Mouse (Mus musculus) heart, adult 2 months (tissue): ENCODE measurements around the gene Gnptg. TPM values are rescaled to one million over a fixed set of nuclear protein-coding genes. Genes with fewer than 3 reads are reported as not detected.

Source experiments
- DNase-seq, 2 experiments: peaks; one replicate each; pipeline ENCODE4 v3.0.0; 2021
- H3K27ac ChIP-seq: fragments of 200-600 bp; 2 replicates; pipeline ENCODE4 v1.8.1; 2022
- H3K27me3 ChIP-seq: fragments of 200-500 bp; 2 replicates; pipeline ENCODE4 v1.6.1; 2012; ENCODE audit warnings: mild to moderate bottlenecking, low read length, inconsistent platforms, mixed read lengths; ENCODE audit not compliant: control insufficient read depth, insufficient read depth
- H3K36me3 ChIP-seq: fragments of 200-500 bp; 2 replicates; pipeline ENCODE4 v1.6.1; 2012; ENCODE audit warnings: low read length, inconsistent platforms; ENCODE audit not compliant: control insufficient read depth, insufficient read depth
- H3K4me1 ChIP-seq: fragments of 200-500 bp; 2 replicates; pipeline ENCODE4 v1.6.1; 2011; ENCODE audit warnings: low read length; ENCODE audit not compliant: control insufficient read depth, insufficient read depth
- H3K4me3 ChIP-seq: fragments of 200-600 bp; 2 replicates; pipeline ENCODE4 v1.8.1; 2022
- H3K79me2 ChIP-seq: fragments of 200-500 bp; replicated peaks from 2 replicates; pipeline ENCODE4 v1.6.1; 2012; ENCODE audit warnings: mild to moderate bottlenecking, inconsistent platforms, low read length, moderate library complexity, mixed read lengths; ENCODE audit not compliant: control insufficient read depth, insufficient read depth
- H3K9ac ChIP-seq: fragments of 200-500 bp; 2 replicates; pipeline ENCODE4 v1.6.1; 2012; ENCODE audit warnings: low read depth, mild to moderate bottlenecking, control low read depth, inconsistent platforms, low read length, mixed read lengths
- CTCF ChIP-seq: fragments of 200-600 bp; IDR thresholded peaks from 2 replicates; pipeline ENCODE4 v1.8.1; 2022; ENCODE audit warnings: antibody characterized with exemption, mild to moderate bottlenecking, moderate library complexity
- EP300 ChIP-seq: fragments of 200-500 bp; IDR thresholded peaks from 2 replicates; pipeline ENCODE4 v1.6.1; 2011; ENCODE audit warnings: low read depth, low read length, control low read depth; ENCODE audit not compliant: insufficient read depth
- POLR2A ChIP-seq: fragments of 200-500 bp; IDR thresholded peaks from 2 replicates; pipeline ENCODE4 v1.6.1; 2011; ENCODE audit warnings: mild to moderate bottlenecking, low read depth, low read length, control low read depth; ENCODE audit not compliant: insufficient read depth
- WGBS: fragments of 180-500 bp; shearing (Covaris S2); methylation state at CpG from one replicate; pipeline ENCODE4 v1.1.7; 2018; 5-methylcytosine and 5-hydroxymethylcytosine counted together
- intact Hi-C: fragments of 180-260 bp; cut with DNase I; formaldehyde crosslinking; loops from one replicate; pipeline ENCODE4 v1.15.1; 2025
- polyA plus RNA-seq: library from polyadenylated mRNA; depleted of rRNA; stranded (reverse); fragments of >200 nt; gene quantifications from 2 replicates; pipeline ENCODE4 v1.2.3, GENCODE M21; 2012
- total RNA-seq, 2 experiments: library from RNA; stranded (reverse); gene quantifications; 2 replicates each; pipeline ENCODE4 v1.2.3; 2021

The Gnptg gene
- total and polyA plus RNA-seq, 3 experiments = 13.6 to 18.0 (median 16.1) TPM

DNA sequence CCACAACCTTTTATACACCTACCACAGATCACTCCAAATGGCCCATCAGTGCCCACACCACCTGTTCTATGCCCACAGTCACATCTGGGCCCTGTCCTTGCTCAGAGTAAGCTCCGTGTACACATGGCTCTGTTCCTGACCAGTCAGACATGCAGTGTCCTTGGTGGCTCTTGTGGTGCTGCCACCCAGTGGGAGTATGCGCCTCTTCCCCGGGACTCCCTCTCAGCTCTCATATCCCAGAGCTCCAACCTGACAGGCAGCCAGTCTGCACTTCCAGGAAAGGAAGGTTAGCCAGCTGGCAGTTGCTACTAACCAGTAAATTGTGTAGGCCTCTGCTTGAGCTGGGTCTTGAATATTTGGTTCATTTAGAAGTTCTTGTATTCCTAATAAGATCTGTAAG, 24.5 kb upstream of the Gnptg start:
- WGBS = 36% methylated on average over 3 of the region's 3 CpGs
- Histone ChIP-seq H3K4me3 (no peak overlapping the region), H3K36me3 (peaks cover 3% of the 10 kb centered on the region), H3K9ac (no peak overlapping the region), H3K4me1 (no peaks in the 10 kb centered on the region), H3K27ac (no peak overlapping the region), H3K79me2 (no peaks in the 10 kb centered on the region; the same call in 1 of the 2 replicates), H3K27me3 (no peaks in the 10 kb centered on the region)
- DNase-seq = peak; percentile 53 to 71
- intact Hi-C loops = no loop called here
- no peak for TF ChIP-seq POLR2A
- TF ChIP-seq CTCF = peak; percentile 69

DNA sequence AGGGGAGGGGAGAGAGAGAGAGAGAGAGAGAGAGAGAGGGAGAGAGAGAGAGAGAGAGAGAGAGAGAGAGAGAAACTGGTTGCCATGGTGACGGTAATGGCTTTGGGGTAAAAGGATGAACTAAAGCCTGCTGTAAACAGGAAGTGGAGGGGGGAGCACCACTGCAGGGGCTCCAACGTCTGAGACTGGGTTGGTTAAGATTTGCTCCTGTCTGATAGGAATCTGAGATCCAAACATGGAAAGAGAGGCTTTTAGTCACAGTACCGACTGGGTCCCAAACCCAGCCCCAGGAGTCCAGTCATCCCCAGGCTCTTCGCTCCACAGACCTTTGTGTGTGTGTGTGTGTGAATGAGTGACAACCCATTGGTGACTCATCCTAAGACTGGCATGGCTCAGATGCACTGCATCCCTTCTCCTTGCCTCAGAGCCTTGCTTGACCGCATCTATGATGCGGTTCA, 17.9 kb upstream of the Gnptg start:
- no peaks in the 10 kb centered on the region for H3K36me3 ChIP-seq

DNA sequence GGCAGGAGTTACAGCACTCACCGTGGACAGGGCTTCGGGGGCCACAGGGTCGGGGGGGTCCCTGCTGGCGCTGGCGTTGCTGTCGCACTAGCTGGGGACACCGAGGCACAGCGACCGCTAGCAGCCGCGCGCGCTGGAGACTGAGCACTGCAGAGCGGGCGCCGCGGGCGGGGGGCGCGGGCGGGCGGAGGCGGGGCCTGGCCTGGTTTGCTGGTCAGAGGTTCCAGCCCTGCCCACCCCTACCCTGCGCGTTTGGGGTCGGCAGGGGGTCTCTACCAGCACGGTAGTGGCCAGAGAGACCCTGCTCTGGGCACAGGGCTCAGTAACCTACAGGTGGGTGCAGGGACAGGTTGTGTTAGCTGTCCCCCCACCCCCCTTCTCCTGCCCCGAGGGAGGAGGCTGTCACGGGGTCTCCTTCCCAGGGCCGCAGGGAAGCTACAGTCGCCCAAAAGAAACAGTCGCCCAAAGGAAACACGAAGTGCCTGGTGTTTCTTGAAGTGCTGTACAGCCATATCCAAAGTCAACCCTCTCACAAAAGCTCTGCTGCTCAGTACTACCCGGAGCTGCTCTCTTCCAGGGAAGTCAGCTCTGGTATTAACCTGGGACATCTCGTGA, 16.3 kb upstream of the Gnptg start, which contains the start of gene Baiap3:
Gene Baiap3, minus strand, starts transcription at position 225 of the 615 bp plus-strand sequence.
- H3K27me3 ChIP-seq = peaks cover 7% of the 10 kb centered on the region; the same call in 1 of the 2 replicates
- no peaks in the 10 kb centered on the region for H3K79me2 ChIP-seq
- intact Hi-C loops = no loop called here
- H3K27ac ChIP-seq = no peak within 1 kb of the TSS
- H3K9ac ChIP-seq = no peak within 1 kb of the TSS
- DNase-seq = peak in 1 of 2 experiments; percentile 23
- H3K36me3 ChIP-seq = no peaks in the 10 kb centered on the region
- 5% methylated on average over 35 of the region's 35 CpGs for WGBS
- no peaks in the 10 kb centered on the region for H3K4me1 ChIP-seq
- no peak within 1 kb of the TSS for H3K4me3 ChIP-seq
- TF ChIP-seq POLR2A (no peak), CTCF (no peak), EP300 (no peak)

More for the DNA sequence above, 17.9 kb upstream of the Gnptg start:
- Histone ChIP-seq H3K79me2 (no peaks in the 10 kb centered on the region), H3K27me3 (peaks cover 7% of the 10 kb centered on the region; the same call in 1 of the 2 replicates), H3K9ac (no peak overlapping the region), H3K4me1 (no peaks in the 10 kb centered on the region), H3K4me3 (no peak overlapping the region), H3K27ac (no peak overlapping the region)
- intact Hi-C loops = no loop called here
- no peak for TF ChIP-seq CTCF
- no peak for TF ChIP-seq POLR2A
- TF ChIP-seq EP300 = no peak
- no peak for DNase-seq
- WGBS = 49% methylated on average over 6 of the region's 6 CpGs

DNA sequence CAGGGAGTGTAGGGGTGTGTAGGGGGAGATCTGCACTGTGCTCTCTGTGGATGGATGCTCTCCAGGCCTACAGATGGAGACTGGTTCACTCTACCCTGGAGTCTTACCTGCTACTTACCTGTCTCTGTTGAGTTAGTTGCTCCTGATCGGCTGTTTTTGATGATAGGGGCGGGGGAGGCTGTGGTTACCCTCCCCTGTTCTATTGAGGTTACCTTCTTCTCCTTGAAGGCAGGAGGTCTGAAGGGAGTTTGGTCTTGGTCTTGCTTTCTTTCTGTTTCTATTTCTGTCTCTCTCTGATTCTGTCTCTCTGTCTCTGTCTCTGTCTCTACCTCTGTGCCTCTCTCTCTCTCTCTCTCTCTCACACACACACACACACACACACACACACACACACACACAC, 15.2 kb upstream of the Gnptg start:
- Histone ChIP-seq H3K27ac (no peak overlapping the region), H3K4me1 (no peaks in the 10 kb centered on the region), H3K27me3 (peaks cover 7% of the 10 kb centered on the region; the same call in 1 of the 2 replicates), H3K4me3 (no peak overlapping the region), H3K9ac (no peak overlapping the region), H3K79me2 (no peaks in the 10 kb centered on the region), H3K36me3 (no peaks in the 10 kb centered on the region)
- DNase-seq = no peak
- intact Hi-C loops = no loop called here
- TF ChIP-seq EP300 (no peak), CTCF (no peak), POLR2A (no peak)
- WGBS = 67% methylated on average over 2 of the region's 2 CpGs

DNA sequence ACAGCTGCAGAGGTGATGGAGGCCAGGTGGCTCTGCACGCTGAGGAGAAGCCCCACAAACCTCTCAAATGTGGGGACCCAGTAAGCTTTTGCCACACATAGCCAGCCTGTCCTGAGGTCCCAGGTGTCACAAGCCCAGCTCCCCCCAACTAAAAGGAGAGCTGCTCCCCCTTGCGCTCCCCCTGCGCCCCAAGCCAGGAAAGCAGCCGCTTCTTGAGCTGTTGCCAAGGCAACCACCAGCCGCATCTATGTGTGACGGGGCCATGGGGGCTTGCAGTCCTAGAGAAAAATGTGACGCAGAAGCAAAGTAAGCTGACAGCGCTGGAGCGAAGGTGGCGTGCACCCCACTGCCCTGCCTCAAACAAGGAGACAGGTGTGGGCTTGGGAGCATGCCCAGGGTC, 13.8 kb upstream of the Gnptg start:
- 37% methylated on average over 10 of the region's 10 CpGs for WGBS
- H3K36me3 ChIP-seq = no peaks in the 10 kb centered on the region
- TF ChIP-seq POLR2A (no peak), CTCF (no peak), EP300 (no peak)

DNA sequence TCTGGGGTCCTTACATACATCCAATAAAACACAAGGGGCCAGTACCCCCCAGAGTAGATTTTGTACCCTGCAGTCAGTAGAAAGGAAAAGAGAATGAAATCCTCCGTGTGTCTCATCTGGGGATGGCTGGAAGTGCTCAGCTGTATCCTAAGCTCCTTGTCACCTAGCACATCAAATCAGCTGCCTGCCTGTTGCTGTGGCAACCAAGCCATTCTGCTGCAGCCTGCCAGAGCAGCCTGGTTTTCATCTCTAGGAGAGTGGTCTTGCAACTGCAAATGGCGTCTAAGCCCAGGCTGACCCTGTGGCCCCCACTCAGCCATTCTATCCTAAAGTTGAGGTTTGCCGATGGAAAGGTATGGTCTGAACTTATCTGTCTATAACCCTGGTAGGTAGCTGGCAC, 12.7 kb upstream of the Gnptg start:
- no peak for TF ChIP-seq POLR2A
- TF ChIP-seq CTCF = no peak
- no peak for TF ChIP-seq EP300
- no peak for DNase-seq
- no peaks in the 10 kb centered on the region for H3K4me1 ChIP-seq

More for the DNA sequence above, 13.8 kb upstream of the Gnptg start:
- no peak for DNase-seq
- Histone ChIP-seq H3K27ac (no peak overlapping the region), H3K79me2 (no peaks in the 10 kb centered on the region), H3K9ac (no peak overlapping the region), H3K4me3 (no peak overlapping the region), H3K4me1 (no peaks in the 10 kb centered on the region), H3K27me3 (peaks cover 7% of the 10 kb centered on the region; the same call in 1 of the 2 replicates)
- intact Hi-C loops = no loop called here

More for the DNA sequence above, 12.7 kb upstream of the Gnptg start:
- H3K36me3 ChIP-seq = no peaks in the 10 kb centered on the region
- H3K4me3 ChIP-seq = no peak overlapping the region
- WGBS = 42% methylated on average over 3 of the region's 3 CpGs
- no peaks in the 10 kb centered on the region for H3K79me2 ChIP-seq
- intact Hi-C loops = no loop called here
- no peak overlapping the region for H3K9ac ChIP-seq
- H3K27ac ChIP-seq = no peak overlapping the region
- H3K27me3 ChIP-seq = peaks cover 7% of the 10 kb centered on the region; the same call in 1 of the 2 replicates
